Mouse (Mus musculus): ENCODE data around the gene Galk2. TPM values are rescaled to one million over a fixed set of nuclear protein-coding genes. Genes with fewer than 3 reads are reported as not detected.

Galk2 gene
- polyA plus RNA-seq, 1 experiment from 2014 or later: 31.4 TPM

DNA sequence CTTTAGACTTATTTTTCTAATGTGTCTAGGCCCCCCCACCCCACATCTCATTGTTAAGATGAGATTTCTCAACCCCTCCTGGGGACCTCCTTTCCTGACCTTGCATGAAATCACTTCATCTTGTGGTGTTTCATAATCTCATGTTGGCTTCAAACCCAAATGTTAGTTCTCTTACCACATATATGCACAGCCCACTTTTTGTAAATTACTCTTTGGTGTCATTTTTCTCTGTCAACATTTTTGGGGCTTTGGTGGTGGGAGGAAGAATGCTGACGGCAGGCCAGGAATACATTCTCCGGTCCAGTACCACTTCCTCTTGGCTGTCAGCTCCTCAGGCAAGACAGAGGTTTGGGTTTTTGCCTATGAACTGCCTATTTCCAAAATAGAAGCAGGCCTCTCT is 71.0 kb downstream of the Galk2 start:
- WGBS: 97% methylated on average over 2 of the region's 2 CpGs

DNA sequence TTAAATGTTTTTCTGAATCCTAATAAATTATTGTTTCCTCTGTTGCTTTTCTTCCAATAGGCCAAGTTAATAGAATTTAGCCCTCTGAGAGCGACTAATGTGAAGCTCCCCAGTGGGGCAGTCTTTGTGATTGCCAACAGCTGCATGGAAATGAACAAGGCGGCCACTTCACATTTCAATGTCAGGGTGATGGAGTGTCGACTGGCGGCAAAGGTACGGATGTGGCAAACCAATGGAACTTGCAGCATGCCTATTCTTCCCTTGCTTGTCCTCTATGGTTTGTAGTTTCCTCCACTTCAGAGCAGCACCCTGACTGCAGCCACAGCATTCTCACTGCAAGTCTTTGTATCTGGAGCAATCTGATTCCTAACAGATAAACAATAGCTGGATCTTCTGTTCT is 72.3 kb downstream of the Galk2 start:
- no peak overlapping the region for H3K4me3 ChIP-seq
- no peak for ATAC-seq (replicated peaks)
- H3K4me1 ChIP-seq: no peaks in the 10 kb centered on the region
- 60% methylated on average over 5 of the region's 5 CpGs for WGBS
- no peaks in the 10 kb centered on the region for H3K9me3 ChIP-seq
- H3K9ac ChIP-seq: no peak overlapping the region
- no peaks in the 10 kb centered on the region for H3K36me3 ChIP-seq (replicated peaks)
- H3K4me2 ChIP-seq: no peak overlapping the region
- no peaks in the 10 kb centered on the region for H3K27me3 ChIP-seq (replicated peaks)
- H3K27ac ChIP-seq: no peak overlapping the region

More for the DNA sequence above, 71.0 kb downstream of the Galk2 start:
- no peak for ATAC-seq (replicated peaks)
- Histone ChIP-seq H3K27me3 (replicated peaks) (no peaks in the 10 kb centered on the region), H3K36me3 (replicated peaks) (no peaks in the 10 kb centered on the region), H3K27ac (no peak overlapping the region), H3K4me2 (no peak overlapping the region), H3K9ac (no peak overlapping the region), H3K9me3 (no peaks in the 10 kb centered on the region), H3K4me1 (no peaks in the 10 kb centered on the region), H3K4me3 (no peak overlapping the region)

DNA sequence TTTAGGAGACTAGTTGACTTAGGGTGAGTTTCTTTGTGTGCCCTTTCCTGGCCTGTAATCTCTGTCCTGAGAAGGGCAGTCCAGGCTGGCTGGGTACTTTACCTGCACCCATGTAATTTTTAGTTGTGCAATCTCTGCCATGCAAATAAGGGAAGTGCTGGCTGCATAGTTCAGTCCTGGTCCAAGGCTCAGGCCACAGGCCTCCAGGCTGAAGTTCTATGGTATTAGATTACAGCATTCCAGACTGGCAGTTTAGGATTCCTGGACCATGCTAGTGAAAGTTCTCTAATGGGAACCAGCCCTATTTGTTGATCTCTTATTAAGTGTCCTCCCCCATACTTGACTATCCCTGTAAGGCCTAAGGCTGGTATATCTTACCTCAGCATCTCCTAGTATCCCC is 73.8 kb downstream of the Galk2 start:
- no peaks in the 10 kb centered on the region for H3K4me1 ChIP-seq
- H3K36me3 ChIP-seq (replicated peaks): no peaks in the 10 kb centered on the region
- no peak for ATAC-seq (replicated peaks)
- no peak overlapping the region for H3K27ac ChIP-seq
- no peak overlapping the region for H3K4me2 ChIP-seq
- no peak overlapping the region for H3K9ac ChIP-seq
- no peaks in the 10 kb centered on the region for H3K27me3 ChIP-seq (replicated peaks)
- H3K4me3 ChIP-seq: no peak overlapping the region
- H3K9me3 ChIP-seq: no peaks in the 10 kb centered on the region

DNA sequence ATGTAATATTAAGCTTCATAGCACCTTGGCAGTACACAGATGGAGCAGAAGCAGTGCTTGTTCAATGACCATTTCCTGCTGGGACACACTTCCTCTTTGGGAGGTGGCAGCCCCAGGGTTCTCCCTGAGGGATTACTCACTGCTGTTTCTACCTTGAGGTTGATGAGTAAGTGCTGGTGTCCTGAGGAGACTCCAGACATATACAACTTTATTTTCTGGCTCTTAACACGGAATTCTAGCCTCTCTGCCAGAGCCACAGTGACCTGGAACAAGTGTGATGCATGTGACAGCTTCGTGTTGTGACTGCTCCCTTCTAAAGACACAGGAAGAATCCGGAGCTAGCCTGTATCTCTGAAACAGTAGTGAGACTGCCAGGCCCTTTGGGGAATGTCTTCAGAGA is 75.1 kb downstream of the Galk2 start:
- no peak overlapping the region for H3K9ac ChIP-seq
- no peaks in the 10 kb centered on the region for H3K4me1 ChIP-seq
- ATAC-seq (replicated peaks): no peak
- H3K27ac ChIP-seq: no peak overlapping the region
- 74% methylated on average over 3 of the region's 3 CpGs for WGBS
- no peaks in the 10 kb centered on the region for H3K36me3 ChIP-seq (replicated peaks)
- H3K4me3 ChIP-seq: no peak overlapping the region
- H3K4me2 ChIP-seq: no peak overlapping the region
- H3K9me3 ChIP-seq: no peaks in the 10 kb centered on the region
- no peaks in the 10 kb centered on the region for H3K27me3 ChIP-seq (replicated peaks)

DNA sequence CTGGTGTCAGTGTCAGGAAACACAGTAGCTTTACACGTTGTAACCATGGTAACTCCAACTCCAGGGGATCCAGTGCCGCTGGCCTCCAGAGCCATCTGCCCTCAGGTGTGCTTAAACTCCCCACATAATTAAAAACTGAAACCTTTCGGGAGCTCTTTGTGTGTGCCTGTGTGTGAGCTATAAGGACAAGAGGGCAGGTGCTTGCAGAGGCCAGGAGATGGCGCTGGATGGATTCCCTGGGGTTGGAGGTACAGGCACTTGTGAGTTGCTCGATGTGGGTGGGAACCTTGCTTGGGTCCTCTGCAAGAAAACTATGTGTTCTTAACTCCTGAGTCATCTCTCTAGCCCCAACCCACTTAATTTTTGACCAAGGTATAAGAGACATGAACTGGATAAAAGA is 77.5 kb downstream of the Galk2 start:
- no peaks in the 10 kb centered on the region for H3K9me3 ChIP-seq
- H3K4me3 ChIP-seq: no peak overlapping the region
- no peaks in the 10 kb centered on the region for H3K4me1 ChIP-seq
- ATAC-seq (replicated peaks): no peak
- H3K27me3 ChIP-seq (replicated peaks): no peaks in the 10 kb centered on the region
- no peak overlapping the region for H3K4me2 ChIP-seq
- H3K27ac ChIP-seq: no peak overlapping the region
- 60% methylated on average over 5 of the region's 5 CpGs for WGBS
- no peaks in the 10 kb centered on the region for H3K36me3 ChIP-seq (replicated peaks)
- no peak overlapping the region for H3K9ac ChIP-seq

DNA sequence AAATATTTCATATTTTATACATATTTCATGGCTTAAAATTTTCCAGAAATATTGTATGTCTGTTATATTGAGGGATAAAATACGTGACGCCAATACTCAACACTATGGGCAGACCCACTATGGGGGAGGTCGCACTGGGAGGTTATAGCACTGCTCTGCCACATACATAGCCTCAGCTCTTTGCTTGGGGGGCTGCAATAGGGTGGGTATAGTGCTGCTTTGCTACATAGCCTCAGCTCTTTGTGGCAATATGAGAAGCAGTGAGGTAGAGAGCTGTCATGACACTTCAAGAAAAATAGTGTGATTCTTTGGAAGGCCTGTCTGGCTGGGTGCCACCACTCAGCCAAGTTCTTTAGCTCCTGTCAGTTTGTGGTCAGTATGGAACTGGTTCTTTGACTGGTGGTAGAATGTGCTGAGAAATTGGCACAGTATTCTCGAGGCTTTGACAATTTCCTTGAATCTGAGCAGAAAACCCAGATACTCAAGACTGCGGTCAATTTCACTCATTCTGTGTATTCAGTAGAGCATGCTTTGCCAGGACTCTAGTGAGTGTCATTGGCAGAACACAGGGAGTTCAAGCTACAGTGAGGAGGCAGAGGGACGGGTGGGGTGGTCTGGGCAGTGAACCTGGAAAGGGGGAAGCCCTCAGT is 80.2 kb downstream of the Galk2 start:
- Histone ChIP-seq H3K4me1 (no peaks in the 10 kb centered on the region), H3K9ac (no peak overlapping the region), H3K4me2 (no peak overlapping the region), H3K27ac (no peak overlapping the region), H3K9me3 (no peaks in the 10 kb centered on the region), H3K36me3 (replicated peaks) (0 out of 2 replicates have a peak, but pooled peaks cover 3% of the 10 kb centered on the region), H3K27me3 (replicated peaks) (no peaks in the 10 kb centered on the region), H3K4me3 (no peak overlapping the region)
- 85% methylated on average over 6 of the region's 6 CpGs for WGBS
- no peak for ATAC-seq (replicated peaks)

DNA sequence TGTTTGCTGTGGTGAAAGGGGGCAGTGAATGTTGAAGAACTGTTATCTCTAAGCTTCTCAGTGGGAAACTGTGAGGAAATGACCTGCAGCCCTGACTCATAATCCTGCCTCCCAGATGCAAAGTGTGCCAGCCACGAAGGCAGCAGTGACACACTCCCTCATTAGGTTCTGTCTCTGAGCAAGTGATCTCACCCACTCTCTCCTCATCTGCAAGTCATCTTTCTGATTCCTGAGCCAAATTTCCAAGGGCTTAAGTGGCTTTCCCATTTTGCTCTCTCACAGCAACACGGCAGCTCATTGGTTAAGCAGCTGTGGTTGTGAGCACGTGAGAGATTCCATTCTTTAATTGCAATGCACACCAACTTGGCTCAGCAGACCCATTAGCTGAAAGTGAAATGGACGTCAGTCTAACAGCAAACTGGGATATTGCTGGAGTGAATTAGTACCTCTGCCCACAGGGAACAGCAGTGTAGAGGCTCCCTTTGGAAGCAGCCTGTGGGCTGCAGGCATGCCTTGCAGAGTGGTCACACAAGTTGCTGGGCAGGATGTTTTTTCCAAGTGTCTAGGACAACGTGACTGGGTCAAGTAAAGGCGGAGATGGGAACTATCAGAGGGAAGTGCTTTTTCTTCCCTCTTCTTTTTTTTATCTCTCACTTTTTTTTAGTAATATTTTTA is 82.3 kb downstream of the Galk2 start:
- Histone ChIP-seq H3K27ac (no peak overlapping the region), H3K9ac (no peak overlapping the region), H3K4me1 (no peaks in the 10 kb centered on the region), H3K27me3 (replicated peaks) (no peaks in the 10 kb centered on the region), H3K4me2 (no peak overlapping the region), H3K9me3 (no peaks in the 10 kb centered on the region), H3K4me3 (no peak overlapping the region), H3K36me3 (replicated peaks) (0 out of 2 replicates have a peak, but pooled peaks cover 3% of the 10 kb centered on the region)
- ATAC-seq (replicated peaks): no peak
- WGBS: 71% methylated on average over 6 of the region's 6 CpGs

DNA sequence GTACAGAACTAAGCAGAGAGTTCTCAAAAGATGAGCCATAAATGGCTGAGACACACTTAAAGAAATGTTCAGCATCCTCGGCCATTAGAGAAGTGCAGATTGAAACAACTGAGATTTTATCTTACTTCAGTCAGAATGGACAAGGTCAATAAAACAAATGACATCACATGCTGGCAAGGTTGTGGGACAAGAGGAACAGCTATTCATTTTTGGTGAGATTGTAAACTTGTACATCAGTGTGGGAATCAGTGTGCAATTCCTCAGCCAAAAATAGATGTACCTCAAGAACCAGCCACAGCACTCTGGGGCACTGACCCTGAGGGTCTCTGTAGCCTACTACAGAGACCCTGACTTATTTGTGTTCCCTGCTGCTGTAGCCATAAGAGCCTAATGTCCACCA is 84.4 kb downstream of the Galk2 start:
- H3K36me3 ChIP-seq (replicated peaks): 0 out of 2 replicates have a peak, but pooled peaks cover 3% of the 10 kb centered on the region
- ATAC-seq (replicated peaks): no peak
- H3K4me2 ChIP-seq: no peak overlapping the region
- no peaks in the 10 kb centered on the region for H3K9me3 ChIP-seq
- H3K9ac ChIP-seq: no peak overlapping the region
- H3K4me3 ChIP-seq: no peak overlapping the region
- no peak overlapping the region for H3K27ac ChIP-seq
- H3K27me3 ChIP-seq (replicated peaks): no peaks in the 10 kb centered on the region
- H3K4me1 ChIP-seq: no peaks in the 10 kb centered on the region
- 86% methylated on average over 1 of the region's 1 CpGs for WGBS

DNA sequence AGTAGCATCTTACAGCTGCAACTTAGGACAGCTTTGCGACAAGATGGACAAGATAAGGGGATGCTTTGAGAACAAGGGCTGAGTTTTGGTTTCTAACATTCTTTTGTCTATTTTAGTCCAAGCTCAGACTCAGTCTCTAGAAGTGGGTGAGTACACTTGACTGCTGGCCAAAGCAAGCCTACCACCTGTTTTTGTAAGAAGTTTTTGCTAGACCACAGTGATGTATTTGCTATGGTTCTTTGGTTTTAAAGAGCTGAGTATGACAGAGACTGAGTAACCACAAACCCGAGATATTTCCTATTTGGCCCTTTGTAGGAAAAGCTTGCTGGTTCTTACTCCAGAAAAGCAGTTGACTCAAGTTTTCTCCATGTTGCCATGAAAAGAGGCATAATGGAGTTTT is 89.3 kb downstream of the Galk2 start:
- no peaks in the 10 kb centered on the region for H3K9me3 ChIP-seq
- no peak overlapping the region for H3K4me3 ChIP-seq
- H3K9ac ChIP-seq: no peak overlapping the region
- WGBS: 97% methylated on average over 2 of the region's 2 CpGs
- no peak overlapping the region for H3K4me2 ChIP-seq
- peaks cover 3% of the 10 kb centered on the region; the same call in 1 of the 2 replicates for H3K36me3 ChIP-seq (replicated peaks)
- no peaks in the 10 kb centered on the region for H3K4me1 ChIP-seq
- H3K27ac ChIP-seq: no peak overlapping the region
- ATAC-seq (replicated peaks): no peak
- H3K27me3 ChIP-seq (replicated peaks): no peaks in the 10 kb centered on the region

DNA sequence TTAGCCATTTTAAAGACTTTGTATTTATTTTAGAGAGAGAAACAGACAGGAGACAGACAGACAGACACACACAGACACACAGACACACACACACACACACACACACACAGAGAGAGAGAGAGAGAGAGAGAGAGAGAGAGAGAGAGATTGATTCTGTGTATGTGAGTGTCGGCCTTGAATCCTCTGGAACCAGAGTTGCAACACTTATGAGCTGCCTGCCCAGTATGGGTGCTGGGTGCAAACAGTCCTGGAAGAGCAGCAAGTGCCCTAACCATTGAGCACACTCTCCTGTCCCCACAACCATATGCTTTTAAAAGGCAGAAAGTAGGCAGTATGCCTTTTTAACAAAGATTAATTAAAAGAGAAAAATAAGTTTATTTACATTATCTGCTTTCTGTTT is 109.9 kb downstream of the Galk2 start:
- no peaks in the 10 kb centered on the region for H3K4me1 ChIP-seq
- H3K9ac ChIP-seq: no peak overlapping the region
- H3K27ac ChIP-seq: no peak overlapping the region
- 91% methylated on average over 1 of the region's 1 CpGs for WGBS
- no peaks in the 10 kb centered on the region for H3K36me3 ChIP-seq (replicated peaks)
- no peaks in the 10 kb centered on the region for H3K27me3 ChIP-seq (replicated peaks)
- no peak for ATAC-seq (replicated peaks)
- H3K4me2 ChIP-seq: no peak overlapping the region
- H3K4me3 ChIP-seq: no peak overlapping the region
- H3K9me3 ChIP-seq: no peaks in the 10 kb centered on the region

DNA sequence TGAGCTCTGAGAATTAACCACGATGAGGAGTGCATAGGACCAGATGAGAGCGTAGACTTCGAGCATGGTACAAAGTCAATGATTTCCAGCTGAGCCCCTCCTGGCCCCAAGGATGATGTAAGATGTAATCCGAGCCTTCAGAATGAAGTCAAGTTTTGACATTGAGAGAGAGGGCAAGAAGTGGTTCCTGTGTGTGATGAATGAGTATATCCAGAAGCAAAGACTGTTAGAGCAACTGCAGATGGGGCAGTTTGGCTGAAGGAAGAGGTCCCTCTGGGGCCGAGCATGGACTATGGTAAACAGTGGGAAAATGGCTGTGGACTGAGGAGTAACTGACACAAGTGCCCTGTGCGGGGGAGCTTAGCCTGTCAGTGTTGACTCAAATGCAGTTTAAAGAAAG is 114.3 kb downstream of the Galk2 start:
- Histone ChIP-seq H3K4me1 (no peaks in the 10 kb centered on the region), H3K36me3 (replicated peaks) (no peaks in the 10 kb centered on the region), H3K27me3 (replicated peaks) (no peaks in the 10 kb centered on the region), H3K9me3 (no peaks in the 10 kb centered on the region), H3K4me2 (no peak overlapping the region), H3K27ac (no peak overlapping the region), H3K4me3 (no peak overlapping the region), H3K9ac (no peak overlapping the region)
- 76% methylated on average over 6 of the region's 6 CpGs for WGBS
- ATAC-seq (replicated peaks): no peak

DNA sequence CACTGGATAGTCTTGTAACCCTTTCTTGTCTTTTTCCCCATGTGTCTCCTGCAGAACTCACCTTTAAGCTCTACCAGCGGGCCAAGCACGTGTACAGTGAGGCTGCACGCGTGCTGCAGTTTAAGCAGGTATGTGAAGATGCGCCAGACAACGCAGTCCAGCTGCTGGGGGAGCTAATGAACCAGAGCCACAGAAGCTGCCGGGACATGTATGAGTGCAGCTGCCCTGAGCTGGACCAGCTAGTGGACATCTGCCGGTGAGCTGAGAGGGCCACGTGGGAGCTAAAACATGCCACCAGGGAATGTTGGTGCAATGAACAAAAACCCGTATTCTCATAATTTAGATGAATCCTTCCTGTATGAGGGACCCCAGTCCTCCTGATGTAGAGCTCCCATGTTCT is 116.3 kb downstream of the Galk2 start:
- WGBS: 95% methylated on average over 10 of the region's 10 CpGs
- no peak for ATAC-seq (replicated peaks)

DNA sequence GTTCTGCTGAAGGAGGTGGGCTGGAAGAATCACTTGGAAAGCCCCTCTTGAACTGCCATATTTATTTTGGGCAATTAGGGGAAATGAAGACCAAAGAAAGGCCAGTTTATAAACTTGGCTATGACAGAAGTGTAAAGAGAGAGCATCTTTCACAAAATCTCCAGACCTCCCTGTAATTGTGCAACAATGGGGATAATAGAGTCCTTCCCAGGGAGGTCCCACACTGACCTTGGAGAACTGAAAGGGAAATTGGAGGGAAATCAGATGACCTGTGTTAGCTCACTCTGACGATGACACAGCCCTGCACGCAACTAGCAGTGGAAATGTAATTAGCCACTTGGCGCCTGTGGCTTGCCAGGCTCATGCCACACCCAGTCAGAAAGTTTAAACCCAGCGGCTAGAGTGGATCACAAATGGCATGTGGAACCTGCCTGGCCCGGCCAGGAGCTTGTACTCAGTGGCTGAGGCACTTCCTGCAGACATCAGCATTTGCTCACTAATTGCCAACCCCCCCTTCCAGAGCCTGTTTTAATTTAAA is 117.0 kb downstream of the Galk2 start:
- 87% methylated on average over 5 of the region's 5 CpGs for WGBS

More for the DNA sequence above, 116.3 kb downstream of the Galk2 start:
- Histone ChIP-seq H3K27ac (no peak overlapping the region), H3K4me3 (no peak overlapping the region), H3K36me3 (replicated peaks) (no peaks in the 10 kb centered on the region), H3K9ac (no peak overlapping the region), H3K9me3 (no peaks in the 10 kb centered on the region), H3K27me3 (replicated peaks) (no peaks in the 10 kb centered on the region), H3K4me2 (no peak overlapping the region), H3K4me1 (no peaks in the 10 kb centered on the region)

More for the DNA sequence above, 117.0 kb downstream of the Galk2 start:
- H3K4me3 ChIP-seq: no peak overlapping the region
- H3K9me3 ChIP-seq: no peaks in the 10 kb centered on the region
- no peak overlapping the region for H3K27ac ChIP-seq
- H3K27me3 ChIP-seq (replicated peaks): no peaks in the 10 kb centered on the region
- no peak for ATAC-seq (replicated peaks)
- no peak overlapping the region for H3K4me2 ChIP-seq
- no peaks in the 10 kb centered on the region for H3K4me1 ChIP-seq
- no peak overlapping the region for H3K9ac ChIP-seq
- no peaks in the 10 kb centered on the region for H3K36me3 ChIP-seq (replicated peaks)

Measured in midbrain, embryonic 15.5 days (tissue).